Mouse (Mus musculus) NIH3T3 (cell line): ENCODE measurements around the gene Liph.
A peak's percentile ranks its signal among the peaks of the same experiment; 100 is the strongest.
"Not testable (repeated sequence)": the region's sequence is repeated elsewhere in the genome, so short reads cannot be mapped to it uniquely, and the experiment has no call there.

ENCODE experiments used
- DNase-seq: peaks from one replicate; pipeline ENCODE4 v3.0.0-alpha.2; 2012; ENCODE audit warnings: low read depth

Liph gene

DNA sequence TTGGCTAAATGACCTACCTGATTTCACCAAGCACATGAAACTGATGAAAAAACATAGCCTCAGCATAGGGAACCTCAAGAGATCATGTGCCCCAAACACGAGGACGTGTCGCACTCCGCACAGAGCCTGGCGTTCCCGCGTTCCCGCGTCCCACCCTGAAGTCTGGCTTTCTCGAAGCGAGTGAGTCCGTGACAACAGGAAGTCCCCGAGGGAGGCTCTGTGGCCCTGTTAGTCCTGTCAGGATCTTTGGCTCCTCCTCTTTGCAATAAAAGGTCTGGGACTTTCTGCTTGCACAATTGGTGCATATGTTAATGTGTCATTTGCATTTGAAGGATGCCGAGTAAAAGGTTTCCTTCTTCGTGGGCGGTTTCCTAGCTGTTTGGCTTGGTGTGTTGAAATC lies at the start of gene Liph:
Gene Liph (minus strand): TSS at position 360 of the 400 bp plus-strand sequence.
- DNase-seq = peak; percentile 32

DNA sequence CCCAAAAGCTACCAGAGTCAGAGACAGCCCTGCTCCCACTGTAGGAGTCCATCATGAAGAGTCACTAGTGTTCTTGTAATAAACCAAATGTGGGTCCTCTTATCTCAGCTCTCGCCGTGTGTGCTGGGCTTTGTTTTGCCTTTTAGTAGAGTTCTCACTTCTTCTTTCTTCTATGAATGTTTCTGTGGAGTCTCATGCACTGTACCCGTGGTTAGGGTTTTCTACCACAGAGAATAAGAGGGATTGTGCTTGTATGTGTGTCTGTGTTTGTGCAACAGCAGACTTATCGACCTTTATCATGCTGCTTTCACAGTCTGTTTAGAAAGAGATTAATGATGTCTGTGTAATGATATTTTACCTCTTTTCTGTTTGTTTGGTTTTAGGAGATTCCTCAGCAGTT lies 48.4 kb upstream of the Liph start:
- no peak for DNase-seq

DNA sequence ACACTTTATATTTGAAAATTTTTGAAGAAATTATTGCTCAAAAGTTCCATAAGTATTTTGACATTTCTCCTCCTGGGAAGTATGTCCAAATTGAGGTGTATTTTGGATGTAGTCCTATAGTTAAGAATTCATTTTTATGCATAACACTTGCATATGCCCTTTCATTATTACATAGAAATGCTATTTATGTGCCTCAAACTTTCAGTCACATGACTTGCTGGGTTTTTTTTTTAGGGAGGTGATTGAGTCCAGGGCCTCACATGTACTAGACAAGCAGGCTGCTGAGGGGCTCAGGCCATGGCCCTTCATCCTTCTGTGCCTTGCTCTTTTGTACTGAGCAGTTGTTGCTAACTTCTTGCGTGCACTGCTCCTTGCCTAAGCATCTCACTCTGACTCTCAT lies 44.5 kb upstream of the Liph start:
- DNase-seq = no peak

GRCm38 (mm10) chr16:22038554-22038953 lies 43.1 kb upstream of the Liph start:
- DNase-seq = no peak

DNA sequence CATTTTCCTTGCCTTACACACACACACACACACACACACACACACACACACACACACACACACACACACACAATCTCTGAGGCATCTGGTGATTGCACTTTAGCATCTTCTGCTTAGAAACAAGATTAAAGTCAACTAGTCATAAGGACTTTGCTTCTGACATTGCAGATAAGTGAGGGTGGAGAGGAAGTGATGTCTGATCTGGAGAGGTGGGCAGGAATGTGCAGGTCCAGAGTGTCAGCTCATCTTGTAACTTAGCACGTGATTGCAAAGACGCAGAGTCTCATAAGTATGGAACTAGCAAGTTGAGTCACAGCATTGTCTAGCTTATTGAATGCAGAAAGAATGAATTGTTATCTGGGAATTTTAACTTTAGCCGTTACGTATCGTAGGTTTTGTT lies 32.0 kb upstream of the Liph start:
- no peak for DNase-seq

- peak; percentile 58 for DNase-seq
These were observed 26.7 kb upstream of the Liph start for GRCm38 (mm10) chr16:22022122-22022521.

DNA sequence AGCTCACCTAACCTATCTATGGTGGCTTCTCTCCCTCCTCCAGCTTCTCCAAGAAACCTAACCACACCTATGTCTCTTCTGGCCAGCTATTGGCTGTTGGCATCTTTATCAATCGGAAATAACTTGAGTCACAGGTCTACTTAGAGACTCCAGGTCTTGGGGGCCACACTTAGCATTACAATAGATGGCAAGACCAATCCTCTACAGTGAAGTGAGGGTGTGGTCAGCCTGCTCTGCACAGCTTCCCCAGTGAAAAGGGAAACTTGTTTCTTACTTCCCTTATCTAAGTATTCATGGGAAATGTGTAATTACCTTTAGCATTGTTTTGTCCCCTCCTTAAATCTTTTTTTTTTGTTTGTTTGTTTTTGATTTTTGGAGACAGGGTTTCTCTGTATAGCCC lies 20.1 kb upstream of the Liph start:
- DNase-seq = no peak

DNA sequence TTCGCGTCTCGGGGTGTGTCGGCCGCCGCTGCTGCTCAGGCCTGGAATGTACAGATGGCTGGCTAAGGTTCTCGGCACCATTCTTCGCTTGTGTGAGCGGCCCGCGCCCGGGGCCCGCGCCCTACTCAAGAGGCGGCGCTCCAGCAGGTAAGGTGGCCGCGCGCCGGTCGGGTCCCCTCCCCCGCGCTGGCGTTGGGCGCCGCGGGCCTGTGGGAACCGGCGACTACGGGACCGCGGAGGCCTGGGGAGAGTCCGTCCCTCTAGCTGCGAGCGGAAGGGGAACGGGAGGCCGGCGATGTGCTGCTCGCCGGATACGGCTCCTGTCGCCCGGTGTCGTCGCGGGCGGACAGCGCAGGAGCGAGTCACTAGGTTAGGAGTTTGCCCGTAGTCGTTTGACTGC lies 14.1 kb upstream of the Liph start:
- no peak for DNase-seq

- DNase-seq = peak; percentile 100
These were observed 13.7 kb upstream of the Liph start, which contains the start of gene Senp2 for GRCm38 (mm10) chr16:22009099-22009584. Gene Senp2, plus strand, starts transcription at chr16:22009484.

DNA sequence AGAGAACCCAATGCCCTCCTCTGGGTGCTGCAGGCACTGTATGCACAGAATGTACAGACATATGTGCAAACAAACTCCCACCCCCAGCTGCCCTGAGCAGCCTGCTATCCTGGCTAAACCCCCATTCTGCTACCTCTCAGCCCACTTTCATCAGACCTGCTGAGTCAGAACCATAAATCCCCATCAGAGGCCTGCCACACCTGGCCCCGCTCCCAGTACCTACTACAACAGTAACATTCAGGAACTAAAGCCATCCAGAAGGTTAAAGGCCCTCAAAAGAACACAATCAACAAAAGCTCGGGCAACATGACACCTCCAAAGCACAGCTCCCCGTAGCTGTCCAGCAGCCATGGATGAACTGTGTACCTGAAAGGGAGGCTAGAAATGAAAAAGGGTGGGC lies 6.1 kb upstream of the Liph start:
- DNase-seq = peak; percentile 50

GRCm38 (mm10) chr16:22001172-22001571 lies 5.7 kb upstream of the Liph start:
- DNase-seq = no peak

GRCm38 (mm10) chr16:21999941-22000690 lies 4.7 kb upstream of the Liph start:
- no peak for DNase-seq

GRCm38 (mm10) chr16:21998061-21998460 lies 2.6 kb upstream of the Liph start:
- DNase-seq = peak; percentile 75

DNA sequence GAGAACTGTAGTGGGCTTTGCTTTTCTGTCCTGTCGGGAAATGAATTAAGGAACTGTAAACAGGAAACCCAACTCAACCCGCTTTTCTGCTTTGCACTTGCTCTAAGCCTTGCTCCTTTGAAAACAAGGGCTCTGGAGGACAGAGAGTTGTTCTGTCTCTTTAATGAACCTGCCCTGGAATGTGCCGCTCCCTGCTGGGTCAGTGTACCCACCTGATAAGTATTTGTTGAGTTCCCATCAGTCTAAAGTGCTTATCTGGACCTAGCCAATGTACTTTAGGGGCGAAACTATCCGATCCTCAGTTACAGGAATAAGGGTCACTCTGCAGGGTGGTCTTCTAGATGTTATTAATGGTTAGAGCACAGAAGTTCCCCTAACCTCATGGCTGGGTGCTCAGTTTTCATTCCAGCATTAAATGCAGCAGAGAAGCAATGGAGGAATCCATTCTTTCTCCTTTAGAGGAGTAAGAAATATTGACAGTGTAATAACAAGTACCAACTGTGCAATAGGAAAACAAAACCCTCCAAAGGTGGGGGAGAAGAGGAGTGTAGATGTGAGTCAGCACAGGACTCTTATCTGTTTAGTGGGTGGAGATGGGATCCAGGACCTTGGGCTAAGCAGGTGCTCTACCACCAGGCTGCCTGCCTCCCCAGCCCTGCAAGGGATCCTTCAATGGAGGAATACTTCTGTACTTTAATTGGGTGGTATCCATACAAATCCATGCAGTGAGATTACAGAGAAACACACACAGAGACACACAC lies 1.6 kb upstream of the Liph start:
- no peak for DNase-seq

- peak; percentile 51 for DNase-seq
These were observed 939 bp upstream of the Liph start for GRCm38 (mm10) chr16:21996402-21996801.

- DNase-seq = no peak
These were observed 3.7 kb downstream of the Liph start for GRCm38 (mm10) chr16:21991774-21992173.

DNA sequence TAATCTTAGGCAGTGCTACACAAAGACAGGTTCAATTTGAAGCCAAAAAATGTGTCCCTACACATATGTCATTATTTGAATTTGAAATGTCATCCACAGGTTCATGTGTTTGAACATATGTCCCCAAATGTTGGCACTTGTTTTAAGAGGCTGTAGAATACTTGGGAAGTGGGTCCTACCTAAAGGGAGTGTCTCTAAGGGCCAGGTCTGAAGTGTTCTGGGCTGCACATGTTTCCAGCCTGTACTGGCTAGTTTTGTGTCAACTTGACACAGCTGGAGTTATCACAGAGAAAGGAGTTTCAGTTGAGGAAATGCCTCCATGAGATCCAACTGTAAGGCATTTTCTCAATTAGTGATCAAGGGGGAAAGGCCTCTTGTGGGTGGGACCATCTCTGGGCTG lies 4.6 kb downstream of the Liph start:
- not testable (repeated sequence) for DNase-seq

GRCm38 (mm10) chr16:21987956-21988355 lies 7.5 kb downstream of the Liph start:
- DNase-seq = no peak

DNA sequence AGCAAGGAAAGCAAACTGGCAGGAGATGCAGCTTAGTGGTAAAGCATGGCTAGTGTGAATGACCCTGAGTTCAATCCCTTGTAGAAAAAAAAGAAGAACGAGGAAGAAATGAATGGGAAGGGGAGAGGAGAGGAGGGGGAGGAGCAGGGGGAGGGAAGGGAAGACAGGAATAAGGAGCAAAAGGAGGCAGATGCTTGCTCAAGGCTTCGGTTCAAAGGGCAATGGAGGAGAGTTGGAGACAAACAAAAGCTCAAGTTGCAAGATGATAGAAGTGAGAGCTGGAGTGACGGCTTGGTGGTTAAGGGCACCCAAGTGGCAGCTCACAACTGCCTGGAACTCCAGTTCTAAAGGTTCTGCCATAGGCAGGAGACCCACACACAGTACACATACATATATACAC lies 9.3 kb downstream of the Liph start:
- DNase-seq = no peak

GRCm38 (mm10) chr16:21984091-21984490 lies 11.4 kb downstream of the Liph start:
- DNase-seq = no peak

GRCm38 (mm10) chr16:21983581-21983980 lies 11.9 kb downstream of the Liph start:
- no peak for DNase-seq

- no peak for DNase-seq
These were observed 12.3 kb downstream of the Liph start for GRCm38 (mm10) chr16:21983146-21983545.

DNA sequence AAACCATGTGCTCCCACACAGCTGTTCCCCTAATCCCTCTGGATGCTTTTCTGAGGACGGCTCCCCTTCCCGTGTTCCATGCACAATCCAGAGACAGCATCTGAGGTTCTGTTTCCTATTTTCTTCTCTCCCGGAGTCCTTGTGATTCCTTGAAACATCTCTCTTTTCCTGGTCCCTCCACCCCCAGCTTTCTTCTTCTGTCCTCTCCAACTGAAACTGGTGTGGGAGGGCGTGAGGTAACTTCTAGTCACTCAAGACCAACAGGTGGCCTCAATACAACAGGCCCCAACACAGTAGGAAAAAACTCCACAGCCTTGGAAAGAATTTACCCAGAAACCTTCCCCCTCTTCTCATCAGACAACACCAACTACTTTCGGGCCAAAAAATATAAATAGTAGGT lies 18.1 kb downstream of the Liph start:
- DNase-seq = no peak
